Mouse (Mus musculus): ENCODE results near the gene Zswim7.

The Zswim7 gene

GRCm38 (mm10) chr11:62270851-62271250 lies 10.3 kb downstream of the Zswim7 start:
- H3K36me3 ChIP-seq (ENCODE audit: control insufficient read depth, insufficient read depth, low read length, poor library complexity, severe bottlenecking): no peaks in the 10 kb centered on the region
- no peak for DNase-seq (ENCODE audit: low read depth, low spot score)
- no peaks in the 10 kb centered on the region for H3K27me3 ChIP-seq (ENCODE audit: control insufficient read depth, insufficient read depth, low read length, poor library complexity, severe bottlenecking)

- no peaks in the 10 kb centered on the region for H3K36me3 ChIP-seq (ENCODE audit: control insufficient read depth, insufficient read depth, low read length, poor library complexity, severe bottlenecking)
- H3K27me3 ChIP-seq (ENCODE audit: control insufficient read depth, insufficient read depth, low read length, poor library complexity, severe bottlenecking): no peaks in the 10 kb centered on the region
- DNase-seq (ENCODE audit: low read depth, low spot score): no peak
Measured at GRCm38 (mm10) chr11:62269097-62269496, 12.1 kb downstream of the Zswim7 start.

GRCm38 (mm10) chr11:62268381-62268780 lies 12.8 kb downstream of the Zswim7 start:
- Histone ChIP-seq H3K27me3 (ENCODE audit: control insufficient read depth, insufficient read depth, low read length, poor library complexity, severe bottlenecking) (no peaks in the 10 kb centered on the region), H3K36me3 (ENCODE audit: control insufficient read depth, insufficient read depth, low read length, poor library complexity, severe bottlenecking) (no peaks in the 10 kb centered on the region)
- DNase-seq (ENCODE audit: low read depth, low spot score): no peak

- DNase-seq (ENCODE audit: low read depth, low spot score): no peak
- H3K27me3 ChIP-seq (ENCODE audit: control insufficient read depth, insufficient read depth, low read length, poor library complexity, severe bottlenecking): no peaks in the 10 kb centered on the region
- no peaks in the 10 kb centered on the region for H3K36me3 ChIP-seq (ENCODE audit: control insufficient read depth, insufficient read depth, low read length, poor library complexity, severe bottlenecking)
Measured at GRCm38 (mm10) chr11:62266466-62267214, 14.5 kb downstream of the Zswim7 start.

GRCm38 (mm10) chr11:62265642-62266041 lies 15.5 kb downstream of the Zswim7 start:
- no peak for DNase-seq (ENCODE audit: low read depth, low spot score)
- H3K27me3 ChIP-seq (ENCODE audit: control insufficient read depth, insufficient read depth, low read length, poor library complexity, severe bottlenecking): no peaks in the 10 kb centered on the region
- no peaks in the 10 kb centered on the region for H3K36me3 ChIP-seq (ENCODE audit: control insufficient read depth, insufficient read depth, low read length, poor library complexity, severe bottlenecking)

- no peak for DNase-seq (ENCODE audit: low read depth, low spot score)
- H3K36me3 ChIP-seq (ENCODE audit: control insufficient read depth, insufficient read depth, low read length, poor library complexity, severe bottlenecking): no peaks in the 10 kb centered on the region
- H3K27me3 ChIP-seq (ENCODE audit: control insufficient read depth, insufficient read depth, low read length, poor library complexity, severe bottlenecking): no peaks in the 10 kb centered on the region
Measured at GRCm38 (mm10) chr11:62264018-62264417, 17.2 kb downstream of the Zswim7 start.

GRCm38 (mm10) chr11:62263599-62263998 lies 17.6 kb downstream of the Zswim7 start:
- DNase-seq (ENCODE audit: low read depth, low spot score): no peak
- H3K36me3 ChIP-seq (ENCODE audit: control insufficient read depth, insufficient read depth, low read length, poor library complexity, severe bottlenecking): no peaks in the 10 kb centered on the region
- H3K27me3 ChIP-seq (ENCODE audit: control insufficient read depth, insufficient read depth, low read length, poor library complexity, severe bottlenecking): no peaks in the 10 kb centered on the region

- Histone ChIP-seq H3K36me3 (ENCODE audit: control insufficient read depth, insufficient read depth, low read length, poor library complexity, severe bottlenecking) (no peaks in the 10 kb centered on the region), H3K27me3 (ENCODE audit: control insufficient read depth, insufficient read depth, low read length, poor library complexity, severe bottlenecking) (no peaks in the 10 kb centered on the region)
- no peak for DNase-seq (ENCODE audit: low read depth, low spot score)
Measured at GRCm38 (mm10) chr11:62259214-62259613, 22.0 kb downstream of the Zswim7 start.

- no peak for DNase-seq (ENCODE audit: low read depth, low spot score)
- Histone ChIP-seq H3K36me3 (ENCODE audit: control insufficient read depth, insufficient read depth, low read length, poor library complexity, severe bottlenecking) (no peaks in the 10 kb centered on the region), H3K27me3 (ENCODE audit: control insufficient read depth, insufficient read depth, low read length, poor library complexity, severe bottlenecking) (no peaks in the 10 kb centered on the region)
Measured at GRCm38 (mm10) chr11:62253380-62253779, 27.8 kb downstream of the Zswim7 start.

- DNase-seq (ENCODE audit: low read depth, low spot score): peak; percentile 11
- Histone ChIP-seq H3K36me3 (ENCODE audit: control insufficient read depth, insufficient read depth, low read length, poor library complexity, severe bottlenecking) (no peaks in the 10 kb centered on the region), H3K27me3 (ENCODE audit: control insufficient read depth, insufficient read depth, low read length, poor library complexity, severe bottlenecking) (no peaks in the 10 kb centered on the region)
Measured at GRCm38 (mm10) chr11:62251047-62251446, 30.1 kb downstream of the Zswim7 start.

GRCm38 (mm10) chr11:62249266-62250037 lies 31.7 kb downstream of the Zswim7 start:
- Histone ChIP-seq H3K27me3 (ENCODE audit: control insufficient read depth, insufficient read depth, low read length, poor library complexity, severe bottlenecking) (no peaks in the 10 kb centered on the region), H3K36me3 (ENCODE audit: control insufficient read depth, insufficient read depth, low read length, poor library complexity, severe bottlenecking) (no peaks in the 10 kb centered on the region)
- DNase-seq (ENCODE audit: low read depth, low spot score): peak; percentile 9

GRCm38 (mm10) chr11:62248401-62249244 lies 32.6 kb downstream of the Zswim7 start, which contains the start of gene Adora2b:
Adora2b (plus strand) TSS chr11:62248984.
- H3K27me3 ChIP-seq (ENCODE audit: control insufficient read depth, insufficient read depth, low read length, poor library complexity, severe bottlenecking): no peaks in the 10 kb centered on the region
- peak; percentile 36 for DNase-seq (ENCODE audit: low read depth, low spot score)
- no peaks in the 10 kb centered on the region for H3K36me3 ChIP-seq (ENCODE audit: control insufficient read depth, insufficient read depth, low read length, poor library complexity, severe bottlenecking)

- no peak for DNase-seq (ENCODE audit: low read depth, low spot score)
- no peaks in the 10 kb centered on the region for H3K36me3 ChIP-seq (ENCODE audit: control insufficient read depth, insufficient read depth, low read length, poor library complexity, severe bottlenecking)
- H3K27me3 ChIP-seq (ENCODE audit: control insufficient read depth, insufficient read depth, low read length, poor library complexity, severe bottlenecking): no peaks in the 10 kb centered on the region
Measured at GRCm38 (mm10) chr11:62247759-62248400, 33.3 kb downstream of the Zswim7 start.

- DNase-seq (ENCODE audit: low read depth, low spot score): no peak
- H3K27me3 ChIP-seq (ENCODE audit: control insufficient read depth, insufficient read depth, low read length, poor library complexity, severe bottlenecking): no peaks in the 10 kb centered on the region
- no peaks in the 10 kb centered on the region for H3K36me3 ChIP-seq (ENCODE audit: control insufficient read depth, insufficient read depth, low read length, poor library complexity, severe bottlenecking)
Measured at GRCm38 (mm10) chr11:62244471-62244870, 36.7 kb downstream of the Zswim7 start.
